Mouse (Mus musculus) cerebellum, postnatal 36 days (tissue): ENCODE measurements around the gene Sp2.

Experiments used
- DNase-seq, 2 experiments: peaks; one replicate each; pipeline ENCODE4 v3.0.0; 2021 to 2022; ENCODE audit warnings: mixed read lengths in 2 of 2

Sp2 gene

DNA sequence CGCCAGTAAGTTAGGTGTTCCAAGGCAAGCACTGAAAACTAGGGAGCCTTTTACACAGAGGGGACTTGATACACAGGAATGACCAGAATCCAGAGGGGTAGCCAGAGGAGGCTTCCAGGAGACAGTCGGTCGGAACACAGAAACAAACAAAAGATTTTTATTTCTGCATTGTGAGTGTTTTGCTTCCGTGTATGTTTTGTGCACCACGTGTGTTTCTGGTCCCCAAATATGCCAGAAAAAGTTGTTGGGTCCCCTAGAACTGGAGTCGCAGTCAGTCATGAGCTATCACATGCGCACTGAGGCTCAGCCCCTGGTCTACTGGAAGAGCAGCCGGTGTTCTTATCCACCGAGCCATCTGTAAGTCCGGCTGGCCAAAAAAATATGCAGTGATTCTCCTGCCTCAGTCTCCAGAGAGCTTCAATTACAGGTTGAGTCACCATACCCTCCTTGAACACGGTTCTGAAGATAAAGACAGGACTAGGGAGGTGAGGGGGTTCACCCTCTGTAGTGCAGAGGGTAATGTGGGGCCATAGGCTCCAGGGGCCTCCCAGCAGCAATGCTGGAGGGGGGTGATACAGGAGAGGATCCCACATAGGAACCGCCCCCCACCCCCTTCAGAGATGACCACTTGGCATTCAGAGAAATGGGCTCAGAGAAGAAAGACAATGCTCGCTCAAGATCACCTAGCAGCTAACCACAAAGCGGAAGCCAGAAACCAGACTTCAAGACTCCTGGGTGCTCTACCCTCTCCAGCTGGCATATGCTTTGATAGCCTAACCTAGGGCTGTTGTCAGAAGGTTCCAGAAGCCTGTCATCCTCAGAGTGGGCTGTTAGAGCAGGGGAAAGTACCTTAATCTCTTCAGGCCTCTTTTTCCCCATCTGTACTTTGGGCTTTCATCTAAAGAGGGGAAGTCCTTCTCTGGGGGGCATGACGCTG, 13.3 kb upstream of the Sp2 start:
- no peak for DNase-seq

- DNase-seq, result no peak
Observed at GRCm38 (mm10) chr11:96995031-96995430, 12.3 kb upstream of the Sp2 start.

GRCm38 (mm10) chr11:96992722-96993311, 10.1 kb upstream of the Sp2 start:
- DNase-seq, result no peak

GRCm38 (mm10) chr11:96991501-96991900, 8.7 kb upstream of the Sp2 start:
- DNase-seq, result no peak

- no peak for DNase-seq
Observed at GRCm38 (mm10) chr11:96987873-96988655, 5.3 kb upstream of the Sp2 start.

DNA sequence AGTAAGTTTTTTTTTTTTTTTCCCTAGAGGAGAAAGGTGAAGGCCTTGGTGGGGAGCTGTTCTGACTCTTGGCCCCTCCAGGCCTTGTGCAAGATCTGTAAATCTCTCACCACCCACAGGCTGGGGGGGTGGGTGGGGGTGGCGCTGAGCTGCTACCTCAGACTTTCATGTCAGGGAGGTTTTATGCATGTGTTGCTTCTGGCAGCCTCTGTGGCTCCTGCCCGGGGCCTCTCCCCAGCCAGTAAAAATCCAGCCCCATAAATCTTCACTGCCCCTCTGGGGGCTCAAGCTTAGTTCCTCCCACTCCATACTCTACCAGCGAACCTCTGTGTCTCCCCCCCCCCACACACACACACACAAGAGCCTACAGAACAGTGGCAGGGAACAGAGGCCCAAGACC, 3.7 kb upstream of the Sp2 start:
- no peak for DNase-seq

- no peak for DNase-seq
Observed at GRCm38 (mm10) chr11:96984903-96985302, 2.1 kb upstream of the Sp2 start.

GRCm38 (mm10) chr11:96982355-96982754, 404 bp downstream of the Sp2 start:
- DNase-seq, result peak; percentile 84 to 88

DNA sequence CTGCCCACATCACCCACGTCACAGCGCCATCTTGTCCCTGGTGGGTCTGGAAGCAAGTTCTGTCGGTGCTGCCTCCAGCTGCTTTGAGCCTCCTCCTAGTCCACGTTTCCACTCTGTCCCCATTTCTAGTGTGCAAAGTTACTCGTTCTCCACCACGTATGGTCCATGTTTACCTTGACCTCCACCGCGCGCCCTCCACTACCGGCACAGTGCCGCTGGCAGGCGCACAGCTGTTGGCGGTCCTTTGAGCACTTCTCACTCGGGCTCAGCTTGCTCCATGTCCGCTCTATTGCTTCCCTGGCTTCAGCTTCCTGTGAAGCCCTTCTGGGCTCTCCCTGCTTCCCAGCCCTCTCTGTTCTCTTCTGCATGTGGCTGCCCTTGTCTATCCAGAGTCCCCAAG, 1.3 kb downstream of the Sp2 start:
- no peak for DNase-seq

DNA sequence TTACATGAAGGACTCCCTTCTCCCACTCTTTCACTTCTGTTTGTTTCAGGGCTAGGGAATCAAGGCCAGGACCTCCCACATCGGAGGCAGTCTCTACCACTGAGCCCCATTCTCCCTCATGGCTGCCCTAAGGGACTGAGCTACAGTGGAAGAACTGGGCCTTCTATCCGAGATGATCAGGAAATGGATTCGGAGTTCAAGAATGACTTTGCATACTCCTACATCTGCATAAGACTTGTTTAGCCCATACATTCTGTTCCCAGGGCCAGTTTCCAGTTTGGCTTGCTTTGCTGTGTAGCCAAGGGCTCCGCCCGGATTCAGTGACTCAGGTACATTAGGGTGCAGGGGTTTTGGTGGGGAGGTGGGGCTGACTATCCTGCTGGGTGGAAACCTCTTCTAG, 2.7 kb downstream of the Sp2 start:
- DNase-seq, result no peak

DNA sequence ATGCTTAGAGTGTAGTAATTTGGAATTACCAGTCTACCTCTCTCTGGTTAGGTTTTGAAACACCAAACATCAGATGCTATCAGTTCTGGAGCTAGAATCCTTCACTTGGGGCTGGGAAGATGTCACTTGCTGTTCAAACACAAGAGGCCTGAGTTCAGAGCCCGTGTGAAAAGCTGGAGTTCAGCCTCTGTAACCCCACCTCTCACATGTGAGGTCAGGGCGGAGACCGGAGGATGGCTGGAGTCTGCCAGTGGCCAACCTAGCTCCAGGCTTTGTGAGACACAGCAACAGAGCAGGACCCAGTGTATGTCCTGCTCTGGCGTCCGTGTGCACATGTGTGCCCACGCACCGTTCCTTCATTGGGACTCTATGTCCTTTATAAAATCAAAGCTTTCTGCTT, 3.4 kb downstream of the Sp2 start:
- no peak for DNase-seq

GRCm38 (mm10) chr11:96978401-96979246, 4.1 kb downstream of the Sp2 start:
- DNase-seq, result peak in 1 of 2 experiments; percentile 22

DNA sequence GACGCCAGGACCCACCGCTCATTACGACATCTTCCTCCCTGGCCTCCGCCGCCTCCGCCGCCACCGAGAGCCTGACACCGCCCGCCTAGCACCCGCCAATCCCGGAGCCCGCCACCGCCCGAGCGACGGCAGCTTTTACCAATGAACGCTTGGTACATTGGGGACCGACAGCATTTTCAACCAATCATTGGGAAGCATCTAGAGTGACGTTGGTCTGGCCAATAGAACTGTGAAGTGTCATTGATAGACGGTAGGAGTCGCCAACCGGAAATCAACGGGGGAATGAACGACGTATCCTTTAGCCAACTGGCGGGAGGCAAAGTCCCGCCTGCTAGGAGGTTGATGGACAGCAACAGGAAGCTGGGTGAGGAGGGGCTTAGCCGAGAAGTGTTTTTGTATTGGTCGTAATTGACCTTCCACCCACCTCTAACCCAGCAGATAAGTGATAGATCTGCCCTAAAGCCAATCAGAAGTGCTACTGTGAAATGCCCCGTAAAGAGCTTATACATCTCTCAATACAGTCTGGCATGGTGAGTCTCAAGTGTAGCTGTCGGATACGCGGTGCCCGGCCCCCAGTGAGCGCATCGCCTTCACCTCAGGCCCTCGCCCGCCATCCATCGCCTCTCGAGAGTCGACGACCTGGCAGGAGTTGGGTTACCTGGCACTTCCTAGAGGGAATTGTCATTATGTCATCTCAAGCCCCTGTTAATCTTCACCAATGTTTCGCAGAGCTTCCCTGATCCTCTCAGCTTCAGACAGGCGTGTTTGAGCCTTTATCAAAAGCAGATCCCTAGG, 5.0 kb downstream of the Sp2 start:
- peak; percentile 98 to 99 for DNase-seq

DNA sequence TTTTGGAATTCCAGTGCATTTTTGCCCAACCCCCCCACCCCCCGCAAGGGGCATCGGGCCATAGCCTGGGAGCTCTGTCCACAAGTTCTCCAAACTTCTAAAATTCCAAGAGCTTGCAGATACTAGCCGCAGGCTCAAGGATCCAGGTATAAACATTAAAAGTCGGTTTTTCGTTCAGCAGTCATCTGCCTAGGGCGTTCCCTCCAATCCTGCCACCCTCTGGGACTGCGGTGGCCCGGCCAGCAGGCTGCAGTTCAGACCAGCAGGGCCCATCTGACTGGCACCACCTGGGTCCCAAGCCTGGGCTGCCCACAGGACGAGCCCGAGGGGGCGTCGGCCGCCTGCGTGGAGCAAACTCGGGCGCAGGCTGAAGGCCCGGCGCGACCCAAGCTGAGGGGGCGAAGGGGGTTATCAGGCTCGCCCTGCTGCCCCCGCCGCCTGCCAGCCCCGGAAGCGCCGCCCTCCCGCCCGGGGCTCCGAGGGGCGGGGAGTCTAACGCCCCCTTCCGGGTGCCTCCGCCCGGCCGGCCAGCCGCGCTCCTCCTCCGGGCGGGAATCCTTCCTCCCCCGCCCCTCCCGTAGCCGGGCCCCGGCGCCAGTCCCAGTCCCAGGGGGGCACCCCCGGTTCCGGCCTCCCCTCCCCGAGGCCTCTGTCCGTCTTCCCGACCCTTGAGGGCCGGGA, 5.7 kb downstream of the Sp2 start:
- peak; percentile 77 to 85 for DNase-seq

DNA sequence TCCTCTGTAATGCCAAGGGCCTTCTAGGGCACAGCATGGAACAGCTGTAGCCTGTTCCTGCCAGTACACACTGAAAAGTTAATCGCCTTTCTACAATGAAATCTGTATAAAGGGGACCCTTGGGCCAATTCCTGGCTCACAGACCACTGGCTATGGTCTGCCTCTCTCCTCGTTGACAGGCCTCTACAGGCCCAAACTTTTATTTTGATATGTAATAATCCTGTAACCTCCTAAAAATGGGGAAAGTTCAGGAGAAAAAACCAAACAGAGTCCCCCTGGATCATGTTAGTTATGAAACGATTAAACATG, 6.4 kb downstream of the Sp2 start:
- no peak for DNase-seq

DNA sequence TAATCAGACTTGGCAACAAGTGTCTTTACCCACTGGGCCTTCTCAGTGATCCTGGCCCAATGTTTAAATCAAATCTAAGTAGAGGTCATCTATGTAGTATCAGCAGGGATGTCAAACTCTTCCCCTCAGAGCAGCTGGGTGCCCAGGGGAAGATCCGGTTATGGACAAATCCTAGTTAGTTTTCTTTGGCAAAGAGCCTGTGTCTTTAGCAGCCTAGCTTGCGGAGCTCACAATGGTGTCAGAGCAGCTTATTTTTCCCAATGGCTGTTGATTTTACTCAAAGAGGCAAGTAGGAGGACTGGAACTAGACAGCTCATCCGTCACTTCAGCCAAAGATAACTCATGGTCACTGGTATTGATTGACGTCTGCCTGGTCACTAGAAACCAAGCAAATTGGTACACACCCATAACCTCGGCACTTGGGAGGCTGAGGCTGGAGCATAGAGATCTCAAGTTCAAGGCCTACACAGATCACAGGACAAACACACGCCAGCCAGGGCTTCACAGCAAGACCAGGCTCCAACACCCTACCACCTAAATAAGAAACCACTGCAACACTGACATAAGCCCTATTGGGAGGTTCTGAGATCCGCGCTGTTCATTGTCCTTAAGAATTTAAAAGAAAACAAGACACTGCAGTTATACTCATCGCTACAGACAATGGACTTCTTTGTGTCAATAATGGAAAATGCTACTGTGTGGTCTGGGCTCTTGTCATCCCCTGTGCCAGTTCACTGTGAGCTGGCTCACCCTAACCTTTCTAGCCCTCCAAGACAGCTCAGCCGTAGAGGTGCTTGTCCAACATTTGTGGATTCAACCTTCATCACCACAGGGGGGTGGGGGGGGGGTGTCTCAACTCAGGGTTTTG, 7.0 kb downstream of the Sp2 start:
- no peak for DNase-seq

DNA sequence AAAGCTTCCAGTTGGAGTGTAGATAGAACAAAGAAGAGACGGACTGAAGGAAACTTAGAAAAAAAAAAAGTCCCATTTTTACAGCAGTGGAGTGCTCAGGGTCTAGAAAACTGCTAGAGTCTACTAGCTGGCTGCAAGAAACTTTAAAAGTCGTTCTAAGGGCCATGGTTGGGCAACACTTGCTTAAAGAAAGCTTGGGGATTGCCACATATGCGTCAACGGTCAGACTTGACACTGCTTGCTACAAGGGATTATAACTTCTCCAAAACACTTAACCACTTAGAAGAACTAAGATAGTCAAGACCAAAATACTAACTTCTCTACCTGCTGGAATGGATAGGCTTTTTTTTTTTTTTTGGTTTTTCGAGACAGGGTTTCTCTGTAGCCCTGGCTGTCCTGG, 7.9 kb downstream of the Sp2 start:
- no peak for DNase-seq

DNA sequence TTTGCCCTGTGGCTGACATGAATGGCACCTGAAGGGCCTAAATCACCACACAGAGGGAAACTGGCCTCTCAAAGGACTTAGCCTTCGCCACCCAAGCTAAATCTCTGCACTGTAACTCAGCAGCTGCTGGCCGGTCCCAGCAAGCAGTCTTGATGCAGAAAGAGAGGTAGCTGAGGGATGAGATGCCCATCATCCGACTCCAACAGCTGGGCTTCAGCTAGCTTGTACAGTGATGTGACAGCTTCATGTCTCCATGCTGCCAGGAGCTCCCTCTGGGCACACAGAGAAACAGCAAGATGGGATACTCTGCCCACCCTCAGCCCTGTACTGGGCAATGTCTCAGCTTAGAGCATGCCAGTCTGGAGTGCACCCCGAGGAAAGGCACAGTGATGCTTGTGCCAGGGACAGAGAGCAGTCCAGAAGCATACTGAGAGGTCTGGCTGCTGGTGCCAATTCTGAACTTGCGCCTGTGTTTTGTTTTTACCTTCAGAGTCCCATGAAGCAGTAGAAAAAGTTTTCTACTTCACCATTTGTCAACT, 9.3 kb downstream of the Sp2 start:
- peak; percentile 55 to 69 for DNase-seq

DNA sequence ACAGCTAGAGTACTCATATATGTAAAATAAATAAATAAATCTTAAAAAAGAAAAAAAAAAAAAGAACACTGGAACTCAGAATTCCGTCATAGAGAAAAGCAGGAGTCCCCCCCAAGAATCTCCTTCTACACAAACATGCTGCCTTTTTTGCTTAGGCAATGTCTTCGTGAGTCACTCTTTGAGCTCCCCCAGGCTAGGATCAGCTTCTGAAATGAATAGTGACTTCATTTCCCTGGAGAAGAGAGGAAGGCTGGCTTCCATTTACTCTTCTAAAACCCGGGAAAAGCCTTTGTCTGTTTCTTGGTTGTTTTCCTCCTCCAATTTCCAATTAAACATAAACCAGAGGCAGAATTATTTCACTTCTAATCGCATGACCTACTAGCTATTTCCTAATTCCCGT, 9.9 kb downstream of the Sp2 start:
- no peak for DNase-seq

GRCm38 (mm10) chr11:96970341-96970740, 12.4 kb downstream of the Sp2 start:
- DNase-seq, result no peak
